Mouse (Mus musculus): ENCODE measurements around the gene Ppm1k.
A peak's percentile ranks its signal among the peaks of the same experiment; 100 is the strongest.
"Not testable (repeated sequence)": the region's sequence is repeated elsewhere in the genome, so short reads cannot be mapped to it uniquely, and the experiment has no call there.

Gene Ppm1k

DNA sequence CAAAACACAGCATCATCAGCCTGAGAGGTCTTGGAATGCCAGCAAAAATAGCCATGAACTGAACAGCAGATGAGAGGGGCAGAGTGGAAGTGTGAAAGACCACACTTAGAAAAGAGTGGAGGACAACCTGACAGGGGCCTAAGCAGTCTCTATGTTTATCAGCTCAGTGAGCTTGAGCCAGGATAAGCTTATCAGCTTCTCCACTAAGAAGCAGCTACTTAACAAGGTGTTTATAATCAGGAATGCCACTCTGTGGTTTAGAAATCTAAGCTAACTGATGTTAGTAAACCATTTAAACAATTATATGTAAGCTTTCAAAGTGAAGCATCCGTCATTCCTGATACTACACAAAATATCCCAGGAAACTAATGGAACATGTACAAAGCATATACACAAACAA lies 3.2 kb downstream of the Ppm1k start:
- DNase-seq (ENCODE audit: low read depth, low spot score) = no peak

DNA sequence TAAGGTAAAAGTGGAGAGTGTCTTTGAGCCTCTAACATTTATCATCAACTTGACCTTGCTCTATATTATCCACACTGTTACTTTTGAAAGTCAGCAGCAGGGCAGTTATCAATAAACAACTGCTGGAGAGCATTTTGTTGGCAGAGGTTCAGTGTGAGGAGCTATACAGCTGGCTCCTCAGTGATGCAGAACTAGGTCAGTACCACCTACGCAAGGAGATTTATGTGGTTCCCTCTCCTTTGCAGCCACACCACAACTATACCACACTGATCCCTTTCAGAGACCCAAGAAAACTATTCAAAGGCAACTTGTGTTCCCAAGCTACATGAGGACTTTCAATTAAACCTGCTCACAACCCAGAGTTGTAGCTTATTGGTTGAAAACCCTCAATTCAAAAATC lies 3.8 kb downstream of the Ppm1k start:
- DNase-seq (ENCODE audit: low read depth, low spot score) = no peak

DNA sequence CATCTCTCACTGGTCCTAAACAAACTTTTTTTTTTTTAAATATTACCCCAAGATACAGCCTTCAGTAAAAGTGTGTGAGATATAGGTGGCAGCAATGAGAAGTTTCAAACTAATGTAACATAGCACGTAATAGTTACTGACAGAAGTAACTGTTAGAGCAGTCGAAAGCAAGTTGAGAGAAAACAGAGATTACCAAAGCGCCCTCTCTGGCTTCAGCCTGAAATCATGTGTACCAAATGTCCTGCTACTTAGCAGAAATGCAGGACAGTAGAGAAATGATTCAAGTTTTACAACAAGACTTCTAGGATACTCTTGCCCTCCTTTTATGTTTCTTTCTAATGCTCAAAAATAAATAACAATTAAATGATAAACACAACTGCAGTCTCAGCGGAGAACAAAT lies 4.3 kb downstream of the Ppm1k start:
- peak; percentile 45 for DNase-seq (ENCODE audit: low read depth, low spot score)

DNA sequence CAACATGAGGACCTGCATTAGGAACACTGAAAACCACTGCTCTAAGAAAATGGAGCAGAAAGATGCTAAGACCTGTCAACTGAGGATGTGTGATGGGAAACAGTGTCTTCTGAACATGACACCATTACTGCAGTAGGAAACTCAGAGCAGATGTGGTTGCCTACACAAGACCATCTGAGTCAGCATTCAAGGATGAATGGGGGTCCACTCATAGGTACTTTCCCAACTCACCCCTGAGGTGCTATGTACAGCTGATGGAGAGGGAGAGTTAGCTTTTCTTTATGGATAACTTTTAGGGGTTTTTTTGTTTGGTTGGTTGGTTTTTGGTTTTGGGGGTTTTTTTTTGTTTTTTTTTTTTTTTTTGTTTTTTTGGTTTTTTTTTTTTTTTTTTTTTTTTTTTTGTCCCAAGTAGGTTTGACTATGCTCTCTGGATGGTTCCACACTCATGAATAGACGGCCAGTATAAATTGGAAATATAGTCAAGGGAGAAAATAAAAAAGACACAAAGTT lies 5.9 kb downstream of the Ppm1k start:
- DNase-seq (ENCODE audit: low read depth, low spot score) = no peak

DNA sequence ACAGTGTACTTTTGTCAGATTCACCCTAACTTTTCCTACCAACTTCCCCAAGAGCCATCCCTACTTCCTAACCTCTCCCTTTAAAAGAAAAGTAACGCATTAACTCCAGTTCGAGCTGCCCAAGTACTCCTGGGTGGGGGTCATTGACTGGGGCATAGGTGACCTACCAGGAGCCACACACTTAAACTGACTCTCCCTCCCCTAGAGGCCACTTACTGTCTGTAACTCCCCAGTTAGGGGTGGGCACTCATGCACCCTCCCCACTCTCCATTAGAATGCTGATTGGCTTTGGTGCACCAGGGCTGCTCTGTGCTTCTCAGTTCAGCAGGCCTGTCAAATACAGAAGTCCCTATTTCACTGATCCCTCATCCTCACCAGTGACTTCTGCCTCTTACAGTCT lies 8.3 kb downstream of the Ppm1k start:
- DNase-seq (ENCODE audit: low read depth, low spot score) = no peak

DNA sequence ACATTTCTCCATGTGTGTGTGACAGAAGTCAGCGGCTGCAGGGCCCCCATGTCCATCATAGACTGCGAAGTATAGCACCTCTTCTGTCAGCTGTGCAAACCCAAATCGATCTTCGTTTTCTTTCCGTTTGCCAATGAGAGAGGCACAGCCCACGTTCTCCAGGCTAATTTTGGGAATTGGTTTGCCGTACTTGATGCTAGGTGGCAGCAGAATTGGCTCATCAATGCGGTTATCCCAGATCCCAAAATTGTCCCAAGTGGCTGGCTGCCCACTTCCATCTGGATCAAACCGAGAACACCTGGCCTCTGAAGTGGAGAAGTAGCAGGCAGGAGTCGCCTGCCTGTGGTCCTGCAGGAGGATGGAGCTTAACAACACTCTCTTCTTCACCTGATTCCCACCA lies 10.5 kb downstream of the Ppm1k start:
- no peak for DNase-seq (ENCODE audit: low read depth, low spot score)

DNA sequence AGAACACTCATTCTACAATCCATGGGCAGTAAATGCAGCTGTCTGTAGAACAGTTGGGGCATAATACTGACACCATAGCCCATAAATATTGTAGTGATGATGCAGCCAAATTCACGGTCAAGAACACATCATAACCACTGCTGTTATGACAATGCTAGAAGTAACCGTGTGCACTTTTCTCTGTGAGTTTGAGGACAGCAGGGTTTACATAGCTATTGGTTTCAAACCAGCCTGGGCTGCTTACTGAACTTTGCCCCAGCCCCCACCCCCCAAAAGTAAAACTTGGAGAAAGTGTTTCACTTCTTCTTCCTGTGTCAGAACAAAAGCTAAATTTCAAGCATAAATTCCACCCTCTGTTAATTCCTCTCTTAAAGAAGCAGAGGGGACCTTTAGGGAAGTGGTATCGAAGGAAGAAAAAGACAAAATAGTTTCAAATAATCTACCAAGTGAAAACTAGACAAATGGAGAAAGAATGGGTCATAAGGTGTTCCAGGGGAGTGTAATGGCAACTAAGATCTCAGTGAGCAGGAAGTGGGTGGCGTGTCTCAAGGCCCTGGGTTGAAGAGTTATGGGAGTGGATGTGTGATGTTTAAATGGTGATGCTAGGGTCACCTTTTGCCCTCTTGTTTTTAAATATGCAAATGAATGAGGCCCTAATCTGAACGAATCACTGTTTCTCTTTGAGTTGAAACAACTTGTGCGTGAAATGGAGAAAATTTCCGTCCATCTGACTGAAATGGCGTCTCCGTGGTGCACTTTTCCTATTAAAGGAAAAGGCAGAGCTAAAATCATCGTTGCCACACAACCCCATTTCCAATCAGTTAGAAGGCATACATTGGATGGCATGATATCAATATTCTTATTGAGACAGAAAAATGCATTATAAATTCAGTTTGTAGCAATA lies 14.3 kb downstream of the Ppm1k start:
- peak; percentile 90 for DNase-seq (ENCODE audit: low read depth, low spot score)

DNA sequence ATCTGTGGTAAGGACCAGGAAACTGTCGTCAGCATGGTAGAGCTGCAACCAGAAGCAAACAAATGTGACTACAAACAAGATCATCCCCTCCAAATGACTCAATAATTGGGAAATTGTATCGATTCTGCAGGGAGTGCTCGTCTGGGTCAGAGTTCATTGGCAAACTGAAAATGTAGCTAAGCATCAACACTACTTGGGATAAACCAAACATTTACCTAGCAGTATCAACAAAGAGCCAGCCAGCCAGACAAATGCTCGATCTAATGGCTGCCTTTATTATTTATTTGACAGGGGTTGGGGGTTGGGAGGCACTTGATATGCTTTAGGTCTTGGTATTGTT lies 21.3 kb downstream of the Ppm1k start:
- no peak for DNase-seq (ENCODE audit: low read depth, low spot score)

DNA sequence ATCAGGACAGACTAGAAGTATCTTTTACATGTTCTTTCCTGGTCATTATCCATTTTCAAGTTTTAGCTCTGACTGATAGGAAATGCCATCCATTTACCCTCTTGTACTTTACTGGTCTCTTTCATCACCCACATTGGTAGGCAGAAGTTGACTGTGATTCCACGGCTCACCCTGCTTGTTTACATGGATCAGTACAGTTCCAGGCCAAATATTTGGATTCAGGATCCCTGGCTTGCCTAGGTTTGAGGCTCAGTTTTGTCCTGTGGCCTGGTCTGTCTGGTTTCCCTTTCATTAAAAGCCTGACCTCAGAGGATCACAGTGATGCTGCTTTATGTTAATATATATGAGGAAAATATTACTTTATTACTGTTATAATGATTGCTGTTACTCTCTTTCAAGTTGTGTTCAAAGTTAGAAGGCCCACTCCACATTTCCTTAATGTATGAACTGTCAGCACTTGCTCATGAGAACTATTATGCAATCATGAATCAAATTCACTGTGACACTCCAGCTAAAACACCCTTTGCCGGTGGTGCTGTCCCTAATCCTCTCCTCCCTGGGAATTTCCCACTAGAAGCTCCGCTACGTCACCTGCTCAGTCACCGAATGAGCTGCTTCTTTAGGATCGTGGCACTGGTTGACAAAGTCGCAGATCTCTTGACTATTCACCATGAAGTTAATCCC lies 21.8 kb downstream of the Ppm1k start:
- no peak for DNase-seq (ENCODE audit: low read depth, low spot score)

DNA sequence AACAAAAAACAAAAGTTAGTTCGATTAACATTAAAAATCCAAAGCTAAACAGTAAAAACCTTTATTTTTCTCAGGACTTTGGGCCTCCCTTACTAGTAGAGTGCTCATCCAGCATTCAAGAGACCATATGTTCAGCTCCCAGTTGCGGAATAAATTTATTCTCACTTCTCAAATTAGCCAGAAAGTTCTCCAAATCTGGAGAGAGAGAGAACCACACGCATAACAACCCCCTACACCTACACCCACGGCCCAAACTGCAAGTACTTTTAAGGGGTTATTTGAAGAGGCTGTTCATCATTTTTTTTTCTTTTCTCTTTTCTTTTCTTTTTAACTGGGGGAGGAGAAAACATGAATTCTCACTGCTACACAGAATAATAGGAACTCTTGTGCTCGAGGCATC lies 23.4 kb downstream of the Ppm1k start:
- DNase-seq (ENCODE audit: low read depth, low spot score) = no peak

DNA sequence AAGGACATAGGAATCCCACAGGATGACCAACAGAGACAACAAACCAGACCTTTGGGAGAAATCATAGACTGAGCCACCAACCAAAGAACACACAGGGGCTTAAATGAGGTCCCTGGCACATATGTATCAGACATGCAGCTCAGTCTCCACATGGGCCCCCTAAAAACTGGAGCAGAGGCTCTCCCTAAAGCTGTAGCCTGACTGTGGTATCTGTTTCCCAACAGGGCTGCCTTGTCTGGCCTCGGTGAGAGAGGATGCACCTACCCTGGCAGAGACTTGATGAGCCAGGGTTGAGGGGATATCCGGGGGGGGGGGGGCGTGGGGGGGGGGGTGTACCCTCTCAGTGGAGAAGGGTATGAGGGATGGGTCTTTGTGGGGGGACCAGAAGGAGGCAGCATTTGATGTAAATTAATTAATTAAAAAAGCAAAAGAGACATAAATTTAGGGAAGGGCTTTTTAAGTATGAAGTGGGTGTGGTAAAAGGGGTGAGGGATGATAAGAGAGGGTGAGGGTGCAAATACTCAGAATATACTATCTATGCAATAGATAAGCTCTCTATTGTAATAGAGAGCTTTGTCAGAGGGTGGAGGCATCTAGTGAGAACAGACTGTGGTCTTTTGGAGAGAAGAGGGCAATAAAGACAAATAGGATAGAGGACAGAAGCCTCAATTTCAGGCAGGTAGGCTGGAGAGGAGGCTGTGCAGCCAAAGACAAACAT lies 31.4 kb downstream of the Ppm1k start:
- no peak for DNase-seq (ENCODE audit: low read depth, low spot score)

DNA sequence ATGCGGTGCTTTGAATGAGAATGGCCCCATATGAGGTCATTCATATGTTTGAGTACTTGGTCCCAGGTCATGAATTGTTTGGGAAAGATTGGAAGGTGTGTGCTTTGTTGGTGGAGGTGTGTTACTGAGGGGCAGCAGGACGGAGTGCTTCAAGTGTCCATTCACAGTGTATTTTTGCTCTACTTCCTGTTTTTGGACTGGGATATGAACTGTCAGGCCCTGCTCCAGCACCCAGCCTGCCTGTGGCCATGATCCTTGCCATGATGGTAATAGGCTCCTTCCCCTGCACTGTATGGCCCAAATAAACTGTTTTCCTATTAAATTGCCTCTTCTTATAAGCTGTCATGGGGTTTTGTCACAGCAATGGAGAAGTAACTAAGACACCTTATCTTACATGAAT lies 36.1 kb downstream of the Ppm1k start:
- no peak for DNase-seq (ENCODE audit: low read depth, low spot score)

DNA sequence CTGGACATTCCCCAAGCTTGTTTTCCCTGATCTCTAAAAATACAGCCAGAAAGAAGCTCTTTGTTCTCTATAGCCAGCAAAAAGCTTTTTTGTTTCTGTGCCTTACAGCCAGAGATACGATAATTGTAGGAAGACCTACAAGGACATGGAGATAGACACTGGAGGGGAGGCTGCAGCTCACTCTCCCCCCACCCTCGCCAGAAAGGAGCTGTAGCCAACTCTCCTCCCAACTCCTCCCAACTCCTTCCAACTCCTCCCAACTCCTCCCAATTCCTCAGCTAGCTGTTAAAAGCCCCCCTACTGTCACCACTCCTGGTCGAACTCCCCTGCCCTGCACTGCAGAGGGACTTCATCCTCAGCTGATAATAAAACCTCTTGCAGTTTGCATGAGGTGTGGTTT lies 67.1 kb downstream of the Ppm1k start:
- not testable (repeated sequence) for DNase-seq (ENCODE audit: low read depth, low spot score)
